Mouse (Mus musculus) testis, adult 2 months (tissue): ENCODE measurements around the gene Zfp189.

ENCODE experiments used
- CTCF ChIP-seq: fragments of 200-500 bp; IDR thresholded peaks from 2 replicates; pipeline ENCODE4 v1.5.1; 2012; ENCODE audit warnings: low read depth, mild to moderate bottlenecking, inconsistent platforms, low read length, moderate library complexity; ENCODE audit not compliant: control insufficient read depth, insufficient read depth, insufficient replicate concordance
- POLR2A ChIP-seq: fragments of 200-500 bp; IDR thresholded peaks from 2 replicates; pipeline ENCODE4 v1.6.1; 2012; ENCODE audit warnings: low read depth, mild to moderate bottlenecking, inconsistent platforms, low read length, moderate library complexity; ENCODE audit not compliant: control insufficient read depth

- TF ChIP-seq POLR2A, result no peak
- no peak for TF ChIP-seq CTCF
Measured at GRCm38 (mm10) chr4:49473435-49474100, 47.4 kb upstream of the Zfp189 start, which contains the start of gene Acnat1.
